Mouse (Mus musculus) thymus, adult 2 months (tissue): Measurements from ENCODE around the gene Snx14.

ENCODE experiments used
- CTCF ChIP-seq: fragments of 200-500 bp; IDR thresholded peaks from 2 replicates; pipeline ENCODE4 v1.5.1; 2012; ENCODE audit warnings: mild to moderate bottlenecking, control low read depth, low read length, moderate library complexity, borderline replicate concordance; ENCODE audit not compliant: control insufficient read depth, poor library complexity, insufficient read depth; ENCODE audit errors: extremely low read depth
- POLR2A ChIP-seq: fragments of 200-500 bp; IDR thresholded peaks from 2 replicates; pipeline ENCODE4 v1.6.1; 2012; ENCODE audit warnings: mild to moderate bottlenecking, low read length, control low read depth, moderate library complexity; ENCODE audit not compliant: control insufficient read depth, poor library complexity, insufficient read depth; ENCODE audit errors: extremely low read depth

DNA sequence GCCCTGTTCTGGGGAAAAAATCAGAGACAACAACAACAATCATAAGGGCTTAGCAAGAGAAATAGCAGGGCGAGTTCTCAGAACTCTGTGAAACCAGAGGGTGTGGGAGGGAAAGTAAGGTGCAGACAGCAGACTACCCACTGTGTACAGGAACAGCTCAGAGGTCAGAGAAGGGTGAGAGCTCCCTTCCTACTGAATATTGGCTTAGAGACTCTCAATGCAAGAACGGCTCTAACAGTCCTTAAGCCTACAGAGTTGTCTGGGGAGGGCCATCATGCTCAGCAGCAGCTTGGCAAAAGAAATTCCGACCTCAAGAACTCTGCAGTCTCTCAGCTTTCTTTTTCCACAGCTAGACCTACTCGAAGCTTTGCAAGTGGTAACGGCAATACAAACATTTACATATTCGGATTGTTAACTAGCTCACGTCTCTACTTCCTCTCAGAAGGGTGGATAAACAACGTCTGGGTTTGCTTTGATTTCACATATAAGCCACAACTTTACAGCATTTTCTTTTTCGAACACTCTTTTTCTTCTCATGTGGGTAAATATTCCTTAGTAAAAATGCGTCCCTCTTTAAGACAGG lies 109.5 kb downstream of the Snx14 start:
- TF ChIP-seq POLR2A (no peak), CTCF (no peak)
